Mouse (Mus musculus): ENCODE results near the gene Invs. TPM values are rescaled to one million over a fixed set of nuclear protein-coding genes. Genes with fewer than 3 reads are reported as not detected.

Gene Invs
- polyA plus RNA-seq, 1 experiment from 2014 or later, result 12.3 TPM

- Histone ChIP-seq H3K4me2 (replicated peaks) (no peak overlapping the region), H3K9me3 (no peaks in the 10 kb centered on the region), H3K4me1 (no peaks in the 10 kb centered on the region; the same call in 1 of the 2 replicates), H3K27me3 (no peaks in the 10 kb centered on the region), H3K27ac (no peak overlapping the region), H3K36me3 (no peaks in the 10 kb centered on the region), H3K4me3 (no peak overlapping the region), H3K9ac (no peak overlapping the region)
- 92% methylated on average over 7 of the region's 7 CpGs for WGBS
- no peak for ATAC-seq (ENCODE audit: insufficient number of reproducible peaks, insufficient read depth, low FRiP score, low TSS enrichment)
These were observed 6.3 kb upstream of the Invs start for GRCm38 (mm10) chr4:48273119-48273829.

GRCm38 (mm10) chr4:48275736-48276135, 3.8 kb upstream of the Invs start:
- Histone ChIP-seq H3K4me1 (peaks cover 5% of the 10 kb centered on the region), H3K36me3 (no peaks in the 10 kb centered on the region), H3K27me3 (no peaks in the 10 kb centered on the region), H3K4me2 (replicated peaks) (no peak overlapping the region), H3K4me3 (no peak overlapping the region), H3K9ac (no peak overlapping the region), H3K9me3 (no peaks in the 10 kb centered on the region), H3K27ac (no peak overlapping the region)
- WGBS, result 53% methylated on average over 3 of the region's 3 CpGs
- no peak for ATAC-seq (ENCODE audit: insufficient number of reproducible peaks, insufficient read depth, low FRiP score, low TSS enrichment)

GRCm38 (mm10) chr4:48277011-48277410, 2.5 kb upstream of the Invs start:
- no peaks in the 10 kb centered on the region for H3K9me3 ChIP-seq
- 82% methylated on average over 3 of the region's 3 CpGs for WGBS
- H3K27me3 ChIP-seq, result no peaks in the 10 kb centered on the region
- no peak overlapping the region for H3K9ac ChIP-seq
- ATAC-seq (ENCODE audit: insufficient number of reproducible peaks, insufficient read depth, low FRiP score, low TSS enrichment), result no peak
- H3K36me3 ChIP-seq, result no peaks in the 10 kb centered on the region
- H3K4me2 ChIP-seq (replicated peaks), result no peak overlapping the region
- H3K4me3 ChIP-seq, result no peak overlapping the region
- peaks cover 5% of the 10 kb centered on the region for H3K4me1 ChIP-seq
- no peak overlapping the region for H3K27ac ChIP-seq

DNA sequence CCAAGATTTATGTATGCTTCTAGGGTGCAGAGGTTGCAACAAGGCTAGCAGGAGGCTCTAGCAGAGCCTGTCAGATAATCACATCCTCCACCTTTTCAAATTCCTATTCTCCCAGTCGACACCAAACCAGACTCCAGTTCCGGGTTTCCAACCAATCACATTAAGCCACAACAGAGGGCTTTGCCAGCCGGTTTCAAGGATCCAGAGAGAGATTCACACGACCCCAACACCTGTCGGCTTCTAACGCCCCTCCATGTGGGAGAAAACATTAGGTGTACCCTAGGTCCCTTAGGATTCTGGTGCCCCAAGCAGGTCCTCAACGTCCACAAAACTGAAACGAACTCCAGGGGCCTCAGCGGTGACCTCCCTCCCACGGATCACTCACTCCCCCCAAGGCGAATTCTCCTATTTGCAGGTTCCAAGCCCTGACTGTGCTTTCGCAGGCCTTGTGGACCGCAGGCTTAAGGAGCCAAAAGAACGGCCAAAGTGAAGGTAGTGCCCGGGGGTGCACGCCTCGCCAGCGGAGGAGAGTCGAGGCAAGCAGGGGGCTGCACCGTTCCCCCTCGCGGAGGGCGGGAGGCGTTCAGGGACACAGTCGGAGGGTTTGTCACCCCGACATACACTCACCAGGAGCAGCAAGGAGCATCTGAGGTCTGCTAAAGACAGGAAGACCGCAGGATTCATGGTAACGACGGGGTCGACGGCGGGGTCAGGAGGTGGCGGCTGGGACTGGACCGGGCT, 633 bp upstream of the Invs start:
- Histone ChIP-seq H3K4me3 (peak overlapping the region; percentile 99), H3K27me3 (no peaks in the 10 kb centered on the region), H3K4me1 (peaks cover 5% of the 10 kb centered on the region), H3K9me3 (no peaks in the 10 kb centered on the region), H3K9ac (peak overlapping the region; percentile 87), H3K36me3 (no peaks in the 10 kb centered on the region), H3K27ac (0 out of 2 replicates have a peak overlapping the region, but pooled peaks have one; percentile 41), H3K4me2 (replicated peaks) (peak overlapping the region; percentile 92)
- ATAC-seq (ENCODE audit: insufficient number of reproducible peaks, insufficient read depth, low FRiP score, low TSS enrichment), result peak; percentile 49
- WGBS, result under 1% methylated on average over 33 of the region's 34 CpGs

GRCm38 (mm10) chr4:48281121-48281520, 1.6 kb downstream of the Invs start:
- no peaks in the 10 kb centered on the region for H3K27me3 ChIP-seq
- 82% methylated on average over 1 of the region's 1 CpGs for WGBS

DNA sequence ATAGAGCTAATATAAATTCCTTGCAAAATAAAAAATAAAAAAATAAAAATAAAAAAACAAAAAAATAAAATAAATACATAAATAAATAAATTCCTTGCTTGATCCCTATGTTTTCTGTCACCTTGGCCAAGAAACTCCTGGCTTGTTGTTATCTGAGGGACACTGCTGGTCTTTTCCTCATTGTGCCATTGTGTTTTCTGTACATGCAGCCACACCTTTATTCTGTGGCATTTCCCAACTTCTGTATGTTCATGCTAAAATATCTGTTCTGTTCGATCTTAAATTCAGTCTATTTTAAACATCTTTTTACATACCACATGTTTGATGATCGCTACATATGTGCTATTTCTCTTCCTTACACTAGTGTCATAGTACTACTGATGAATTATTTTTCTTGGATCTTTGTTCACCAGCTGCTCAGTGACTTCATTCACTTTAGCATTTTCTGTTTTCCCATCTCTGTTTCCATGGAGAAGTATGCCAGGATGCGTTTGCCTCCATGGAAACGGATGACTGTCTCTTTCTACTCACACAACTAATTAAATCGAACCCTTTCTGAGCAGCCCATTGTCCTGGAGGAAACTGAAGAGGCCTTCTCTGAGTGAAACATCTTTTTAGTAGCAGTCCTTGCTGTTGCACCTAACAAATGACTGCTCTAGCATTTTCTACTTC, 7.7 kb downstream of the Invs start:
- 71% methylated on average over 5 of the region's 5 CpGs for WGBS
- peaks cover 10% of the 10 kb centered on the region; the same call in 1 of the 2 replicates for H3K36me3 ChIP-seq
- H3K9me3 ChIP-seq, result no peaks in the 10 kb centered on the region
- H3K4me3 ChIP-seq, result no peak overlapping the region
- no peak overlapping the region for H3K27ac ChIP-seq
- no peaks in the 10 kb centered on the region for H3K4me1 ChIP-seq
- no peak overlapping the region for H3K9ac ChIP-seq
- no peaks in the 10 kb centered on the region for H3K27me3 ChIP-seq
- no peak overlapping the region for H3K4me2 ChIP-seq (replicated peaks)
- ATAC-seq (ENCODE audit: insufficient number of reproducible peaks, insufficient read depth, low FRiP score, low TSS enrichment), result no peak

More at GRCm38 (mm10) chr4:48281121-48281520, 1.6 kb downstream of the Invs start:
- no peak for ATAC-seq (ENCODE audit: insufficient number of reproducible peaks, insufficient read depth, low FRiP score, low TSS enrichment)
- Histone ChIP-seq H3K27ac (no peak overlapping the region), H3K9me3 (no peaks in the 10 kb centered on the region), H3K4me1 (peaks cover 5% of the 10 kb centered on the region), H3K36me3 (no peaks in the 10 kb centered on the region), H3K9ac (no peak overlapping the region), H3K4me2 (replicated peaks) (no peak overlapping the region), H3K4me3 (no peak overlapping the region)

DNA sequence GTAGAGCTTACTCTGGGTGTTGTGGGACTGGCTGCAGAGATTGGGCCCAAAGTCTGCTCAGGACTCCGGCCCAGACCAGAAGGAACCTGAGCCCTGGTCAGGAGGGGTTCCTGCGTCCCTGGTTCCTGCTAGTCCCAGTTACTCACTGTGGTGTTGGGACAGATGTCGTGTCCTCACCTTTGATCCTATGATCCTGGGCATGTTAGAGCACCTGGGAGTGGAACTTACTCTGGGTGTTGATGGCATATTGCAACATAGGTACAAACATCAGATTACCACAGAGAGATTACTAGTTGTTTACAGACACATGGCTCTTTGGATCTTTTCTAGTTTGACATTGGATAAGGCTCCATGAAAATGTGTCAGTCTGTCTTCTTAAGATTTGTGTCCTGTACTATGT, 35.3 kb downstream of the Invs start:
- H3K9me3 ChIP-seq, result no peaks in the 10 kb centered on the region
- no peak overlapping the region for H3K27ac ChIP-seq
- H3K36me3 ChIP-seq, result 0 out of 2 replicates have a peak, but pooled peaks cover 4% of the 10 kb centered on the region
- no peak for ATAC-seq (ENCODE audit: insufficient number of reproducible peaks, insufficient read depth, low FRiP score, low TSS enrichment)
- 82% methylated on average over 3 of the region's 3 CpGs for WGBS
- H3K4me1 ChIP-seq, result no peaks in the 10 kb centered on the region
- H3K9ac ChIP-seq, result no peak overlapping the region
- no peak overlapping the region for H3K4me2 ChIP-seq (replicated peaks)
- H3K27me3 ChIP-seq, result no peaks in the 10 kb centered on the region
- H3K4me3 ChIP-seq, result no peak overlapping the region

GRCm38 (mm10) chr4:48316036-48316435, 36.5 kb downstream of the Invs start:
- H3K9me3 ChIP-seq, result no peaks in the 10 kb centered on the region
- H3K4me1 ChIP-seq, result no peaks in the 10 kb centered on the region
- H3K4me3 ChIP-seq, result no peak overlapping the region
- H3K36me3 ChIP-seq, result no peaks in the 10 kb centered on the region
- 97% methylated on average over 3 of the region's 3 CpGs for WGBS
- H3K9ac ChIP-seq, result no peak overlapping the region
- no peak overlapping the region for H3K27ac ChIP-seq
- no peaks in the 10 kb centered on the region for H3K27me3 ChIP-seq
- ATAC-seq (ENCODE audit: insufficient number of reproducible peaks, insufficient read depth, low FRiP score, low TSS enrichment), result no peak
- no peak overlapping the region for H3K4me2 ChIP-seq (replicated peaks)

GRCm38 (mm10) chr4:48321276-48321675, 41.7 kb downstream of the Invs start:
- Histone ChIP-seq H3K36me3 (no peaks in the 10 kb centered on the region), H3K27me3 (no peaks in the 10 kb centered on the region), H3K9me3 (no peaks in the 10 kb centered on the region), H3K27ac (no peak overlapping the region), H3K4me3 (no peak overlapping the region), H3K4me1 (0 out of 2 replicates have a peak, but pooled peaks cover 2% of the 10 kb centered on the region), H3K4me2 (replicated peaks) (no peak overlapping the region), H3K9ac (no peak overlapping the region)
- ATAC-seq (ENCODE audit: insufficient number of reproducible peaks, insufficient read depth, low FRiP score, low TSS enrichment), result no peak
- WGBS, result 72% methylated on average over 1 of the region's 1 CpGs

DNA sequence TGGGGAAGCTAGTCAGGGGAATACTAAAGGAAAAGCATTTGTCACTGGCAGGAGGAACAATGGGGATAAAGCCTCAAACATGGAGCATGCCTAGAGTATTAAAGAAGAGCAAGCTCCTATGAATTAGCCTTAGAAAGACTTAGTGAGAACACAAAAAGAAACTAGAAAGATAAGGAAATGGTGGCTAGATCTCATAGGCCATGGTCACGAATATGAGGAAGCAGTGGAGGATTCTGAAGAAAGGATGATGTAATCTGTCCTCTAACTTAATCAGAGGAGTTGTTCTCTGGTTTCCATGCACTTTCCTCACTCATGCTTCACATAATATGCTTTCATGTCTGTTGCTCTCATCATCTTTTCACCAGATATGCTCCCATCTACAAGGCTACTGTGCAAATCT, 42.5 kb downstream of the Invs start:
- H3K9me3 ChIP-seq, result no peaks in the 10 kb centered on the region
- H3K27ac ChIP-seq, result no peak overlapping the region
- ATAC-seq (ENCODE audit: insufficient number of reproducible peaks, insufficient read depth, low FRiP score, low TSS enrichment), result no peak
- no peak overlapping the region for H3K4me3 ChIP-seq
- no peak overlapping the region for H3K4me2 ChIP-seq (replicated peaks)
- H3K27me3 ChIP-seq, result no peaks in the 10 kb centered on the region
- no peak overlapping the region for H3K9ac ChIP-seq
- whole genome bisulfite sequencing, result 72% methylated on average over 1 of the region's 1 CpGs
- no peaks in the 10 kb centered on the region for H3K36me3 ChIP-seq
- H3K4me1 ChIP-seq, result 0 out of 2 replicates have a peak, but pooled peaks cover 2% of the 10 kb centered on the region

DNA sequence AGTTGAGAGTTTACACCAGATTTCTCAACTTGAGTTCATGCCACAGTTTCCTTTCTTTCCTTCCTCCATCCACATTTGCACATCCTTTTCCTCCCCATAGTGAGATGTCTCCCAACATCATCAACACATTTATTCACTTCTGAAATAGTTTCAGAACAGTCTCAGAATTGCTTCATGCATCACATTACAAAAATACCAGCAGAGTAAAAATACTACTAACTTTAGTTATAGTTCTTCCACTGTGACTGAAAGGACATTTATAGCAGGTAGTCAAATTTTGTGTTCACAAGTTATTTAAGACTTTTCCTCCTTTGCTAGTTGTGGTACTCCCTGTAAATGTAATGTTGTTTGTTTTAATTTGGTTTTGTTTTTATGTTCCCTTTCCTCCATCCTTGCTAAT, 47.6 kb downstream of the Invs start:
- no peaks in the 10 kb centered on the region for H3K36me3 ChIP-seq
- H3K4me3 ChIP-seq, result no peak overlapping the region
- H3K4me1 ChIP-seq, result no peaks in the 10 kb centered on the region
- no peak for ATAC-seq (ENCODE audit: insufficient number of reproducible peaks, insufficient read depth, low FRiP score, low TSS enrichment)
- no peaks in the 10 kb centered on the region for H3K9me3 ChIP-seq
- no peak overlapping the region for H3K27ac ChIP-seq
- H3K9ac ChIP-seq, result no peak overlapping the region
- no peak overlapping the region for H3K4me2 ChIP-seq (replicated peaks)
- no peaks in the 10 kb centered on the region for H3K27me3 ChIP-seq

GRCm38 (mm10) chr4:48328042-48328441, 48.5 kb downstream of the Invs start:
- Histone ChIP-seq H3K27ac (no peak overlapping the region), H3K9ac (no peak overlapping the region), H3K36me3 (no peaks in the 10 kb centered on the region), H3K9me3 (no peaks in the 10 kb centered on the region), H3K4me1 (no peaks in the 10 kb centered on the region), H3K4me3 (no peak overlapping the region), H3K4me2 (replicated peaks) (no peak overlapping the region), H3K27me3 (no peaks in the 10 kb centered on the region)
- WGBS, result 59% methylated on average over 2 of the region's 2 CpGs
- ATAC-seq (ENCODE audit: insufficient number of reproducible peaks, insufficient read depth, low FRiP score, low TSS enrichment), result no peak

Data from embryonic facial prominence, embryonic 12.5 days (tissue).